Mouse (Mus musculus): Measurements from ENCODE around the gene Abhd15.

The Abhd15 gene

DNA sequence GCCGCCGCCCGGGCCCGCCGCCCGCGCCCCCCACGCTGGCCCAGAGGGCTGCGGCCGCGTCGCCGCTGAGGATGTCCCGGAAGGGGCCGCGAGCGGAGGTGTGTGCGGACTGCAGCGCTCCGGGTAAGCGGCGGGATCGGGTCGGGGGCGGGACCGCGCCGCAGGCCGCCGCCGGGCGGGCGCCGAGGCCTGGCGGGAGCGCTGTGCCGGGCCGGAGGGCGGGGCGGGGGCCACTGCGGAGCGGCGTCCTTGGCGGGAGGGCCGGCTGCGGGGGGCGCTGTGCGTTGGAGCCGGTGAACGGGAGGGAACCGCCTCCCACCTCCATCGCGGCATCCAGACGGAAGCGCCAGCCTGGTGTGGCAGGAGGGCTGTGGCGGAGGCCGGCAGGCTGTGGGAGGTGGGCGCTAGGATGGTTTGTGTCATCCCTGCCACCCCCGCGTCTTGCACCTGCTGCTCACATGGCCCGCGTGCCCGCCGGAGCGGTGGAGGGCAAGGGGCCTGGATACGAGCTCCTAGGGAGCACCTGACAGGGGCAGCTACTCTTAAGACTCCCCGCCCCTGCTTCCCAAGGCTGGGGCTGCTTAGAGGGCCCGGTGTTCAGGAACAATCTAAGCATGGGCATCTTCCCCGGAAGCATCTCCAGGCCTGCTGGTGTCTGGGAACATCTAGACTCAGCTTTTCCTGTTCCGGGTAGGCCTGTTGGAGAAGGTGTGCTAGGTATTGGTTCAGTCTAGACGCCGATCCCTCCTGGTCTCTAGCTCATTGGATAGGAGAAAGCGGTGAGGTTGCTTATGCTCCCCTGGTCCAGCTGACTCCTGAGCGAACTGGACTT is 21.2 kb upstream of the Abhd15 start, which contains the start of gene Git1:
TSS of gene Git1 (plus strand) at position 51 of the 832 bp plus-strand sequence.
- peak in 1 of 2 experiments; percentile 76 for DNase-seq

DNA sequence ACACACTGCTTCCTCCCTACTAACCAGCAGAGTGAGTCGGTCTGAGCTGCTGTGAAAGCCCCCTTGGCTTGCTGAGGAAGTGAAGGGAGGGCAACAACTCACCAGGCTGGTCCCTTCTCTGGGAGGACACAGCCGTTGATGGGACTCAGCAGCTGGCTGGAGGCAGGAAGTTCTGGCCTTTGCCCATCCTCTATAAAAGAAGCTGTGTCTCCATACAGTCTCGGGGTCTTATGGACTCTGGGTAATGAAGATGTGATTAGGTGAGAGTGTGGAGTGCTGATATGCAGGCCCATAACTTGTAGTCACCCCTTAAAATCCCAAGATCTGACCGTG is 20.6 kb upstream of the Abhd15 start:
- no peak for DNase-seq

DNA sequence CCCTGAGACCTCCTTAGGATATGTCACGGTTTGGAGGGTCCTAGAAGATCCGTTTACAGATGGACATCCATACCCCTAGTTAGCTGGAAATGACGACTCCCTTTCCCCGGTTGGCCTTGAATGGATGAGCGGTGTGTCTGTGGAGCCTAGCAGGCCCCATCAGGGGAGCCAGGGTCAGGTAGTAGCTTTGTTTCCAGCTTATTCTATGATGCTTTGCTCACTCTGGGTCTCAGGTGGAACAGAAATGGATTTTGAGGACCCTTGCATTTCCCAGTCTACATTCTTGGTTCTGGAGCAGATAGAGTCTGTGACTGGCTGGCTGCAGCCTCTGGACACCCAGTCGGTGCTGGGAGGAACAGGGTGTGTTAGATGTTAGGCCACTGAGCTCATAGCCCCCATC is 20.1 kb upstream of the Abhd15 start:
- no peak for DNase-seq

DNA sequence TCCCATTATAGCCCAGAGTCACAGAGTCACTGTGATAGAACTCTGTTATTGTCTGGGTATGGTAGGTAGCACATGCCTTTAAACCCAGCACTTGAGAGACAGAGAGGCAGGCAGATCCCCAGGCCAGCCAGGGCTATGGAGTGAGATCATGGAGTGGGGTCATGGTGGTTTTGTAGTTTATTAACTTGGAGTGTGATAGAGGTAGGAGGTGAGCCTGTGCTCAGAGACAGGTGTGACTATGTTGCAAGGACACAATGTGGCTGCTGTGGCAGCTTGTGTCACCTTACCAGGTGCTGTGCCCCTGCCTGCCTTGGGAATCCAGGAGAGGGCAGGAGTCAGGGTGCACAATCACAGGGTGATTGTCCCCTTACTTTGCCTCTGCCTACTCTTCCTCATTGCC is 19.4 kb upstream of the Abhd15 start:
- DNase-seq, result no peak

DNA sequence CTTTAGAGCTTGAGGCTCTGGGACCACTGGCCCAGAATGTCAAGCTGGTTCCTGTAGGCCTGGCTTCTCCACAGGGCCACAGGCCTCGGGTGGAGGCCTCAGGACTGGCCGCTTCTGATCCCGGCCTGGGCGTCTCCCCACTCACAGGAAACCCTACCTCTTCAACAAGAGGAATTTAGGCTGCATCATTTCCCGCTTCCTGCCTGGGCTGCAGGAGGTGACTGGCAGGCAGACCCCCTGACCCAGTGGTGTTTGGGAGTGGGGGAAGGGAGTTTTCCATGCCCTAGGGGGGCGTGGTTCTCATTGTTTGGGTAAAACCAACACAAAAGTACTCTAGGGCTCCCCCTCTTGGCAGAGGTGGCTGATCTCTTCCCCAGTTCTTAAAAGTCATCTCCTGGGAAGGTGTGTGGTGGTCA is 17.6 kb upstream of the Abhd15 start:
- DNase-seq, result peak; percentile 86 to 89

DNA sequence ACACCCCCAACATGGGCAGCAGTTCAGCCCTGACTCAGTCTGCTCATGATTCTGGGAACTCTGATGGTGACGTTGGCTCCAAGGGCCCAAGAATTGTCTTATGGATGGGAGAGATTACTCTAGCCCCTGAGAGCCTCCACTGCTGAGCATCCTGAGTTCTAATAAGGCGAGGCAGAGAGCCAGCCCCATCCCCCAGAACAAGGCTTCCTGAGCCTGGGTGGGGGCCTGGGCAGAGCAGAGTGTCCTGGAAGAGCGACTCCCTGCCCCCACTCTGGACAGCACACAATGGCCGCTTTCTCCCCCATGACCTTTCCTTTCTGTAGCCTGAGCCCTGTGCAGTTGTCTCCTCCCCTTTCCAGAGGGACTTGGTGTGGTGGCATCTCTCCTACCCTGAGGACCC is 17.1 kb upstream of the Abhd15 start:
- peak; percentile 63 to 70 for DNase-seq

DNA sequence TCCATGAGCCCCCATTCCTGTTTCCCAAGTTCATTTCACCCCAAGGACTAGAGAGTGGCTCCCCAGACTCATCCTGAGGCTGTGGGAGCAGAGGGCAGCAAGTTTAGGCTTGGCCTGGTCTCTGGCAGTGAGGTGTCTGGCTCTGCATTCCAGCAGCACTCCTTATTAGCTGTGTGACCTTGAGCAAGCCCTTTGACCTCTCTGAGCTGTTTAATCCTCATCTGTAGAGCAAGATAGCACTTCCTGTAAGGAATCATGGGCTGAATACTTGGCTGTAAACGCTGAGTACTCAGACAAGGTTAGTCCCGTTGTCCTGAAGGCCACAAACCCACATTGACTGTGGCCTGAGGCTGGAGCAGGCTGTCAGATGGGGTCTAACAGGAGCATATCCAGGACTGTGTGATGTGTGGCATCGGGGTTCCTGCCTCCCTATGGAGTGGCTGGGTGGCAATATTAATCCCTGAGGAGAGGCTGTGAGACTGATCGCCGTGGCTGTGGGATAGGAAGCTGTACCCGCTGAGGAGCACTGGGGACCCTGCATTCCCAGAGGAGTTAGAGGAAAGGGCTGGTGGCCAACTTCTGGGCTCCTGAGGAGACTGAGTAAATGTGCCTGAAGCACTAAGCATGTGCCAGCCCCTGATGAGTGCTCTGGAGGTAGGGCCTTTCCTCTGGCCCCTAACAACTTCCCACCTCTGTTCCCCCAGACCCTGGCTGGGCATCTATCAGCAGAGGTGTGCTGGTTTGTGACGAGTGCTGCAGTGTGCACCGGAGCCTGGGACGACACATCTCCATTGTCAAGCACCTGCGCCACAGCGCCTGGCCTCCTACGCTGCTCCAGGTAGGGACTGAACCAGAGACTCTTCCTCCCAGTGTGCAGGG is 16.4 kb upstream of the Abhd15 start:
- no peak for DNase-seq

DNA sequence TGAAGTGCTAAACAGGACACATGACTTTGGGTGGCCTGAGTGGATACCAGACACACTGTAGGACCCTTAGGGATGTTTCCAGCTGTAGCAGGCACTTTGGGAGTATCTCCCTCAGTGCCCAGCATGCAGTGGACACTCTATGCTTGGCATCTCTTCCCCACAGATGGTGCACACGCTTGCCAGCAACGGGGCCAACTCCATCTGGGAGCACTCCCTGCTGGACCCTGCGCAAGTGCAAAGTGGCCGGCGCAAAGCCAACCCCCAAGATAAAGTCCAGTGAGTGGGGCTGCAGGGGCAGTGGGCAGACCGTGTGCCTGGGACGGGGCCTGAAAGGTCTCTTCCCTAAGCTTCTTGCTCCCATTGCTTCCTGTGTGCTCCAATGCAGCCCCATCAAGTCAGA is 15.6 kb upstream of the Abhd15 start:
- DNase-seq, result no peak

DNA sequence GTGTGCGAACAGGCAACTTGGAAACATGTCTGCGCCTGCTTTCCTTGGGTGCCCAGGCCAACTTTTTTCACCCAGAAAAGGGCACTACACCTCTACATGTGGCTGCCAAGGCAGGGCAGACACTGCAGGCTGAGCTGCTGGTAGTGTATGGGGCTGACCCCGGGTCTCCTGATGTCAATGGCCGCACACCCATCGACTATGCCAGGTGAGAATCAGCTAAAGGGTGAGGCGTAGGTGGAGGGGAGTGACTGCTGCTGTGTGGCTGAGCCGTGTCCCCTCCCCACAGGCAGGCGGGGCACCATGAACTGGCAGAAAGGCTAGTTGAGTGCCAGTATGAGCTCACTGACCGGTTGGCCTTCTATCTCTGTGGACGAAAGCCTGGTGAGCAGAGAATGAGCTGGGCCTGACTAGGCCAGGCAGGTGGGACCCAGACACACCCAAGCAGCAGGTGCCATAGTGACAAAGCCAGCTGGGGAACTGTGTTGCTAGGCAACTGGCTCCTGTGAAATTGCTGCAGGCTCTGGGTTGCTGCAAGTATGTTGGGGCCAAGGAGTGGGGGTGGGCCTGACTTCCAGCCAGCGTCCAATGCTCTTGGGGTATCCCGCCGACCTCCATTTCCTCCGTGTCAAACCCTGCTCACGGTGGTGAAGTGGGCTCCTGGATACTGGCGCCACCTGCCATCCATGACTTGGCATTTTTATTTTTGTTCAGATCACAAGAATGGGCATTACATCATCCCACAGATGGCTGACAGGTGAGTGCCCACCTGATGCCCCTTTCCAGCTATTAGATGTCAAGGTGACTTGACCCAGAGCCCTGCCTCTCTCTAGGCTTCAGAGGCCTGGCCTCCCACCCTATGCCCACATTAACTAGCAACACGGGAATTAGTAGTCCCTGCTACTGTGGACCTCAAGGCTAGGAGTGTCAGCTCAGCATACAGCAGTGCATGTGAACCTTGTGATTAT is 14.3 kb upstream of the Abhd15 start:
- DNase-seq, result no peak

DNA sequence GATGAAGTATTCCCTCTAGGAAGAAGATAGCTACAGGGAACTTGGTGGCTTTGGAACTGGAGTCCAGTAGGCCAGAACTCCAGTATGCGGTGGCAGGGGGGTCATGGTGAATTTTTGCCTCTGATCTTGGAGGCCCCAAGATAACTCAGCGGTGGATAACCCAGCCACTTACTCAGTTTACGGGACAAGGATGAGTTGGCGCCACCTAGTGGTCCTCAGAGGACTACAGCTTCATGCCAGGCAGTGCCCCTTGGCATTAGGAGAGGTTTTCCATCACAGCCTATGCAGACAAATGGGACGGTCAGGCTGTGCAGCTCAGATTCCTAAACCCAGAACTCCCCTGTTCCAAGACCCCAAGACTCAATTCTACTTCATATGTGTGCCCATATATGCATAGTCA is 13.5 kb upstream of the Abhd15 start:
- peak; percentile 80 to 89 for DNase-seq

DNA sequence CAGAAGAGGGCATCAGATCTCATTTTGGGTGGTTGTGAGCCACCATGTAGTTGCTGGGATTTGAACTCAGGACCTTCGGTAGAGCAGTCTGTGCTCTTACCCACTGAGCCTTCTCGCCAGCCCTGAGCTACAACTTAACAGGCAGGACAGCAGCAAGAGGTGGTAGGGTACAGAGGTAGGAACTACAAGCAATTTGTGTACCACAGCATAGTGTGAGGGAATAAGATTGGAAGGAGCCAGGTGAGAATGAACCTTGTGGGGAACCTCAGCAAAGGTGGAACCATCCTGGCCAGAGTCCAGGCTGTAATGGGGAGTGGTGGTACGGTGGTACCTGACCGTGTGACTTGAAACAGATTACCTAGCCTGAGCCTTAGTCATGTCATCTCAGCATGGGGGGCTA is 12.9 kb upstream of the Abhd15 start:
- DNase-seq, result no peak

DNA sequence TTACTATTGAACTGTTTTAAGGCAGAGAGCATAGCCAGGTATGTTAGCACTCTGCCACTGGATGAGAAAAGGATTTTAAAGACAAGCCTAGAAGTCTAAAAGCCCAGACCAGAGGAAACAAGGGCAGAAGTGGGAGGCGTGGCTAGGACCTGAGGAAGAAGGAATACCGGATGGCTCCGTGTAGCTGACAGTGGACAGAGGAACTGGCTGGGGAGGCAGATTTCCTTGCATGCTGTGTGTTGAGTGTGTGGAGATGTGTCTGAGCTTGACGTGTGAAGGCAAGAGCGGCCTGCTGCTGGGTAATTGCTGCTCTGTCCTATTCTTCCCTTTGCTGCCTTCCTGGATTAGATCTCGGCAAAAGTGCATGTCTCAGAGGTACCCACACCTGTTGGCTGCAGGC is 12.4 kb upstream of the Abhd15 start:
- no peak for DNase-seq

DNA sequence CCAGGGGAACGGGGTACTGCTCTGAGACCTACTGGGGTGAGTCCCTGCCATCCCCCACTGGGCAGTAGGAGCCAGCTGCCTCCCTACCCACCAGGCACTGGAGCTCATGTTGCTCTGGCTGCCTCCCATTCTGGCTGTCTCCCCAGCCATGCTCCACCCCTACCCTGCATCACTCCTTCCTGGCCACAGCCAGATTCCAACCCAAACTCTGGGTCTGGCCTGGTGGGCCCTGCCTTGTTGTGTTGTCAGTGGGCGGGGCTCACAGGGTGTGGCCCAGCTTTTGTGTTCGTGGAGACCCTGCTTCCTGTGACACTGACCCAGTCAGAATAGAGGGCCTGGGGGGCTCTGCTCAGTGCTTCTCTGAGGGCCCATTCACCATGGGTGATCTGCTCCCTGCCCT is 11.4 kb upstream of the Abhd15 start:
- no peak for DNase-seq

DNA sequence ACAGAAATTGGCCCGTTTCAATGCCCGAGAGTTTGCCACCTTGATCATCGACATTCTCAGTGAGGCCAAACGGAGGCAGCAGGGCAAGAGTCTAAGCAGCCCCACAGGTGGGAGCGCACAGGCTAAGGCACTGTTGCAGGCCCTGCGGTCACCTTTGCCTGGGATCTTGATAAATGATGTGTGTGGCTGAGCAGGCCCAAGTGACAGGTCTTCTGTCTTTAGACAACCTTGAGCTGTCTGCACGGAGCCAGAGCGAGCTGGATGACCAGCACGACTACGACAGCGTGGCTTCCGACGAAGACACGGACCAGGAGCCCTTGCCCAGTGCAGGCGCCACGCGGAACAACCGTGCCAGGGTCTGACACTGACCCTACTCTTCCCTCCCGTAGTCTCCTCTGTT is 10.5 kb upstream of the Abhd15 start:
- DNase-seq, result no peak

DNA sequence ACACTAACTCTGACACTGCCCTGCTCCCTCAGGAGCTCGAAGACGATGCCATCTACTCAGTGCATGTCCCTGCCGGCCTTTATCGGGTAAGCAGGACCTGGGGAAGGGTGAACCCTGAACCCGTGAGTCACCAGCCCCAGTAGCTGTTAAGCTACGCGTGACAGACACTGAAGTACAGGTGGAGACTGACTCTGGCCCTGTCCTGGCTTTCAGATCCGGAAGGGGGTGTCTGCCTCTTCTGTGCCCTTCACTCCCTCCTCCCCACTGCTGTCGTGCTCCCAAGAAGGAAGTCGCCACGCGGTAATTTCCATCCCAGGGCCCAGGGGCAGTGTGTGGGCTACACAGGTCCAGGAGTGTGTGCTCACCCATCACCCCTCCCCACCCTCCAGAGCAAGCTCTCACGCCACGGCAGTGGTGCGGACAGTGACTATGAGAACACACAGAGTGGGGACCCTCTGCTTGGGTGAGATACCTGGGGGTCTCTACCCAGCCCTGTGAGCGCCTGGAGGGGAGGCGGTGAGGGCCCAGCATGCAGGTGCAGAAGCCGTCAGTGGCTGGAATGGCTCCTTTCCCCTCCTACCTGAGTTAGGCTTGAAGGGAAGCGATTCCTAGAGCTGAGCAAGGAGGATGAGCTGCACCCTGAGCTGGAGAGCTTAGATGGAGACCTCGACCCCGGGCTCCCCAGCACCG is 9.5 kb upstream of the Abhd15 start:
- DNase-seq, result no peak

DNA sequence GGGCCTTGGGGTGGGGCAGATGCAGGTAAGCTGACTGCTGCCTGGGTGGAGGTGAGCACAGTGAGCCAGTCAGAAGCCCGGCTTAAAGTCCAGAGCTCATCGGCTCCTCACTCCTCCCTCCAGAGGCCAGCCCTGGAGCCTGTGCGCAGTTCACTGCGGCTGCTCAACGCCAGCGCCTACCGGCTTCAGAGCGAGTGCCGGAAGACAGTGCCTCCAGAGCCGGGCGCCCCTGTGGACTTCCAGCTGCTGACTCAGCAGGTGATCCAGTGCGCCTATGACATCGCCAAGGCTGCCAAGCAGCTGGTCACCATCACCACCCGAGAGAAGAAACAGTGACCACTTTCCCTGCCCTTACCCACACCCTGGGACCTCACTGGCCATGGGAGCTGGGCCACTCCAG is 8.6 kb upstream of the Abhd15 start:
- DNase-seq, result peak; percentile 82 to 86

DNA sequence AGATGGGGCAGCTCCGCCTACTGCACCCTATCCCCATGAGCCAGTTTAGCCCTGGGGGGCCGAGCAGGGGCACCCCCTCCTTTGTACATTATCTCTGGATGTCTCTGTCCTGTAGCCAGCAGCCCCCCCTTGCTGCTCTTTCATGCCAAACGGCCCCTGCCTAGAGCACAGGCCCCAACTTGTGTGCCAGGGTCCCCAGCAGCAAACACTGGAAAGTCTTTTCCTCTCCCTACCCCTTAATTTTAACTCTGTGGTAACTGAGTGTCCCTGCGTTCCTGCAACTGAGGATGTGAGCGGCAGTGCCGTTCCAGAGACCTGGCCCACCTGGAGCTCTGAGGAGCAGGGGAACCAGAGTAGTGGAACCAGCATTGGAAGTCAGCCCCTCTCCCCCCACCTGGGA is 8.0 kb upstream of the Abhd15 start:
- no peak for DNase-seq

DNA sequence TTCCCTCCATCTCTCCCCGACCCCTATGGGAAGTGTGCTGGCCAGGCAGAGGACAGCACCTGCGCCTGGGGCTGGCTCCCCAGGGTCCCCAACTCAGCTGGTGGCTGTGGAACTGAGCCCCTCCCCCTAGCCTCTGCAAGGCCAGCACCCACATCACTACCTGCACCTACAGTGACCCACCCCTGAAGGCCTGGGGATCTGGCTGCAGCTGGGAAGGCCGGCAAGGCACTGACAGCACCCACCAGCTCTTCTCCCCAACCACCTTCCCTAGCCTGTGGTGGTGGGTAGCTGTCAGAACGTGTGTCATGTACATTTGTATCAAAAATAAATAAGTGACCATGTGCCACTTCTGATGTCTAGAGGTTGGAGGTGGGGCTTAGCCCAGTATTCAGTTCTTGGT is 7.5 kb upstream of the Abhd15 start:
- DNase-seq, result no peak

DNA sequence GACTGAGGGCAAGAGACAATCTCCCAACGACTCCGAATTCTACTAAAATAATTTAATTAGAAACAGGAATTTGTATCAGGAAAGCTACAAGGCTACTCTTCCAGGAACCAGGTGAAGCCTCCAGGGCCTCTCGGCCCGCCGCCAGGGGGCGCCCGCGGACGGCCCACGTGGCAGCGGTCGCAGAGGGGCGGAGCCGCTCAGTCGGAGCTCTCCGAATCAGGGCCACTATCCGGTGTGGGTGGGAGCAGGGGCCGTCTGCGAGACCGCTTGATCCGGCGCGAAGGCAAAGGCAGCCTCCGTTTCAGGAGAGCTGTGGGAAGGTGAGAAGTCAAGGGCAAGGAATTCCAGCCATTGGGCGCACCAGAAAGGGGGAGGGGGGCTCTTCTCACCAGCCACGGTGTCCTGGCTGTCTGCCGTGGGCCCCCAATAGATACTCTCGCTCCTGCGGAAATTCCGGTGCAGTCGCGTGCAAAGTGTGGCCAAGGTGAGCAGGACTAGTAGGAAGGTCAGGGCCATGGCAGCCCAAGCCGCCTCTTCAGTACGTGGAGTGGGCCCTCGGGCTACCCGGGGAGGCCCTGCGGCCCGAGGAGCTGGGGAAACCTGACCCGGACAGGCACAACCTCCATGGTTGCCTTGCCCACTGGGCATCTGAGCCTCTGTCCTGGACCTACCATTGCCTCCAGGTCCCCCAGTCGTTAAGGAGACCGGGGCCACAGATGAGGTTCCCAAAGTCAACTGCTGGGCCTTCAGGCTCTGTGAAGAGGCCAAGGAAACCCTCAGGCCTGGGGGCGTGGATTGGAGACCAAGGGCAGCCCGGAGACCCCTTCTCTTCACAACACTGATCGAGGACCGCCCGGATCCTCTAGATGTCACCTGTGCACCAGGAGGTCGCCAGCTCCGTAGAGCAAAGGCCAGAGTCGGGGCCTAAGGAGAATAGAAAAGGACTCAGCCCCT is 6.6 kb upstream of the Abhd15 start:
- peak; percentile 85 to 95 for DNase-seq

DNA sequence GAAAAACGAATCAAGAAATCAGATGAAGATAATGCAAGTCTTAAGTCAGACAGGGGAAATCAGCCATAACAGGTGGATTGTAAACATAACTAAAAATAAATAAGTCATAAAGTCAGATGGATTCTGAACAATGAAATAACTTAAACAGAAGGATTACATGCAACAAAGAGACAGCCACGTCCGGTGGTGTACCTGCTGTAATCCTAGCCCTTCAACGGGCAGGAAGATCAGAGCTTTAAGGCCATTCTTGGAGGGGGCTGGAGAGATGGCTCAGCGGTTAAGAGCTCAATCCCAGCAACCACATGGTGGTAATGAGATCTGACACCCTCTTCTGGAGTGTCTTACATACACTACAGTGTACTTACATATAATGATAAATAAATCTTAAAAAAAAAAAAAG is 3.6 kb upstream of the Abhd15 start:
- no peak for DNase-seq

All from kidney, postnatal 36 days (tissue).